In genomic region chr8:106727241-106727835, GRCm38 (mm10) we compare ENCODE assay signal across 8 mouse cellular contexts. TPM values are rescaled to one million over a fixed set of nuclear protein-coding genes. Genes with fewer than 3 reads are reported as not detected.
A peak's percentile ranks its signal among the peaks of the same experiment; 100 is the strongest.
DNase-seq lines count a peak whose midpoint lies in the region; TF ChIP-seq lines count a peak whose summit lies in the region.

No protein-coding gene starts in this region.

- DNase-seq in gastrocnemius, adult 2 months, result no peak
- DNase-seq in gastrocnemius, adult 8-10 months (ENCODE audit: low spot score in 2 of 2), result no peak
- peak; percentile 24 for DNase-seq in right cerebral cortex, postnatal 4 days
- DNase-seq in right cerebral cortex, postnatal 25 days, result no peak
- peak; percentile 32 to 47 for DNase-seq in layer of hippocampus, postnatal 10 days (ENCODE audit: low spot score in 2 of 2)
- DNase-seq in retina, embryonic 14.5 days (ENCODE audit: low spot score), result peak; percentile 84
- no peak for DNase-seq in thymus, postnatal 10 days (ENCODE audit: low spot score in 2 of 2)
- DNase-seq in adrenal gland, adult 8-10 months, result no peak

- intact Hi-C loops in gastrocnemius, adult 2 months (cut with DNase I), result no loop called here

- no peak for TF ChIP-seq CTCF in gastrocnemius, adult 2 months (IDR thresholded peaks at IDR 0.05)

- H3K27ac ChIP-seq in gastrocnemius, adult 2 months, result peak overlapping the region; percentile 38; the same call in 1 of the 2 replicates

- no peak overlapping the region for H3K4me3 ChIP-seq in gastrocnemius, adult 2 months

RNA-seq across cellular contexts. Expression of gene Tango6, which starts 44.5 kb away (rescaled TPM):
- 10 to 100 TPM; 12.2 to 12.7 TPM for total RNA-seq in gastrocnemius, adult 2 months (2021)
- 10 to 100 TPM; 10.6 to 11.9 (median 11.5) TPM for total RNA-seq in gastrocnemius, adult 8-10 months (2022)
- 1 to 10 TPM; 7.5 to 8.1 TPM for total RNA-seq in layer of hippocampus, postnatal 10 days (2021)
- 10 to 100 TPM; 10.2 to 14.2 (median 12.4) TPM for total RNA-seq in adrenal gland, adult 8-10 months (2022)

Comparison
In these comparisons a context has a peak if more than half of its experiments do, and no peak if none do; other contexts are left out.
1. DNase-seq: peak in right cerebral cortex, postnatal 4 days (single experiment), layer of hippocampus, postnatal 10 days (2 of 2) and retina, embryonic 14.5 days (single experiment); none in gastrocnemius, adult 2 months (single experiment), gastrocnemius, adult 8-10 months (0 of 2), right cerebral cortex, postnatal 25 days (single experiment), thymus, postnatal 10 days (0 of 2) and adrenal gland, adult 8-10 months (single experiment).